Mouse (Mus musculus) midbrain, embryonic 14.5 days (tissue): ENCODE results near the gene Prkce. TPM values are rescaled to one million over a fixed set of nuclear protein-coding genes. Genes with fewer than 3 reads are reported as not detected.

Experiments used
- ATAC-seq: fragments of 200-750 bp; cut with Nextera tagmentation; 2 replicates; pipeline ENCODE4 v1.8.0; 2017; ENCODE audit warnings: moderate number of reproducible peaks, moderate library complexity; ENCODE audit not compliant: low FRiP score, low TSS enrichment
- DNase-seq: peaks from one replicate; pipeline ENCODE4 v3.0.0-alpha.2; 2015
- H3K27ac ChIP-seq: fragments of 300-500 bp; sonication (generic); replicated peaks from 2 replicates; pipeline ENCODE4 v1.5.1; 2014; ENCODE audit warnings: mild to moderate bottlenecking, low read depth, low read length, moderate library complexity
- H3K27me3 ChIP-seq: fragments of 300-500 bp; sonication (generic); 2 replicates; pipeline ENCODE4 v1.6.1; 2014; ENCODE audit warnings: low read length, control low read depth, mixed read lengths; ENCODE audit not compliant: control insufficient read depth, insufficient read depth
- H3K36me3 ChIP-seq: fragments of 300-500 bp; sonication (generic); 2 replicates; pipeline ENCODE4 v1.6.1; 2014; ENCODE audit warnings: low read length, control low read depth; ENCODE audit not compliant: control insufficient read depth, insufficient read depth
- H3K4me1 ChIP-seq: fragments of 300-500 bp; sonication (generic); 2 replicates; pipeline ENCODE4 v1.6.1; 2014; ENCODE audit warnings: mild to moderate bottlenecking, antibody characterized with exemption, low read length, control low read depth; ENCODE audit not compliant: control insufficient read depth, insufficient read depth
- H3K4me2 ChIP-seq: fragments of 300-500 bp; sonication (generic); 2 replicates; pipeline ENCODE4 v1.6.1; 2014; ENCODE audit warnings: mild to moderate bottlenecking, low read length, moderate library complexity
- H3K4me3 ChIP-seq: fragments of 300-500 bp; sonication (generic); replicated peaks from 2 replicates; pipeline ENCODE4 v1.5.1; 2014; ENCODE audit warnings: low read depth, low read length
- H3K9ac ChIP-seq: fragments of 300-500 bp; sonication (generic); replicated peaks from 2 replicates; pipeline ENCODE4 v1.6.1; 2014; ENCODE audit warnings: mild to moderate bottlenecking, low read length, moderate library complexity
- H3K9me3 ChIP-seq: fragments of 300-500 bp; sonication (generic); 2 replicates; pipeline ENCODE4 v1.6.1; 2016; ENCODE audit warnings: low read length, control low read depth, mixed read lengths; ENCODE audit not compliant: control insufficient read depth
- WGBS: fragments of 180-500 bp; shearing (Covaris S2); extraction: QIAGEN DNeasy Blood & Tissue Kit; methylation state at CpG from one replicate; pipeline ENCODE4 v1.1.7; 2014; 5-methylcytosine and 5-hydroxymethylcytosine counted together
- polyA plus RNA-seq: library from polyadenylated mRNA; unstranded; fragments of >200 nt; fragmentation: Nextera tagmentation; extraction: Ambion mirVana; gene quantifications from 2 replicates; pipeline ENCODE4 v1.2.1, GENCODE M21; 2014

Gene Prkce
- polyA plus RNA-seq, 1 experiment from 2014 or later = 25.4 TPM

- DNase-seq (no peak), ATAC-seq (no peak)
- H3K4me3 ChIP-seq = no peak overlapping the region
- no peak overlapping the region for H3K9ac ChIP-seq
- H3K9me3 ChIP-seq = no peaks in the 10 kb centered on the region
- H3K4me2 ChIP-seq = no peak overlapping the region
- WGBS = 89% methylated on average over 10 of the region's 10 CpGs
- H3K36me3 ChIP-seq = no peaks in the 10 kb centered on the region
- H3K27me3 ChIP-seq = no peaks in the 10 kb centered on the region
- H3K4me1 ChIP-seq = 0 out of 2 replicates have a peak, but pooled peaks cover 5% of the 10 kb centered on the region
- no peak overlapping the region for H3K27ac ChIP-seq
Measured at GRCm38 (mm10) chr17:86236026-86236712, 68.6 kb downstream of the Prkce start.

- H3K4me1 ChIP-seq = 0 out of 2 replicates have a peak, but pooled peaks cover 5% of the 10 kb centered on the region
- no peak overlapping the region for H3K4me3 ChIP-seq
- DNase-seq = no peak
- no peaks in the 10 kb centered on the region for H3K9me3 ChIP-seq
- no peak overlapping the region for H3K9ac ChIP-seq
- peak; percentile 43; the same call in 1 of the 2 replicates for ATAC-seq
- WGBS = 89% methylated on average over 16 of the region's 16 CpGs
- H3K4me2 ChIP-seq = no peak overlapping the region
- H3K27me3 ChIP-seq = no peaks in the 10 kb centered on the region
- no peak overlapping the region for H3K27ac ChIP-seq
- no peaks in the 10 kb centered on the region for H3K36me3 ChIP-seq
Measured at GRCm38 (mm10) chr17:86236861-86237763, 69.5 kb downstream of the Prkce start.

DNA sequence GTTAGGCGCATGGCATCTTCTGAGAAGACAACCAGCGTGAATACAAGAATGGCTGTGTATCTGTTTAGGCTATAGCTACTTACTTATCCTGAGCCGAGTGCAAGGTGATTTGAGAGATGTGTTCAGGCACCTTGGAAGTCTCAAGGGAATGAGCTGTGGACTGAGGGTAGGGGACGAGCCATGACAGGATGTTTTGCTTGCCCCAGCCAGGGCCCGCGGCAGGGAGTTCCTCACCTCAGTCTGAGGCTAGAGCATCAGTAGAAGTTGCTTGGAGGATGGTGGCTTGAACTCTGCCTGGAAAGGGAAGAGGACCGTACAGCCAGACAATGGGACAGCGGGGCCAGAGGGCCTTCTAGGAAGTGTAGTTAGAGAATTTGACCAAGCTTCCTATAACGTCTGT, 74.7 kb downstream of the Prkce start:
- H3K27me3 ChIP-seq = no peaks in the 10 kb centered on the region
- WGBS = 94% methylated on average over 9 of the region's 9 CpGs
- DNase-seq (no peak), ATAC-seq (no peak)
- no peak overlapping the region for H3K27ac ChIP-seq
- no peak overlapping the region for H3K4me2 ChIP-seq
- no peaks in the 10 kb centered on the region for H3K36me3 ChIP-seq
- H3K4me3 ChIP-seq = no peak overlapping the region
- no peaks in the 10 kb centered on the region for H3K4me1 ChIP-seq
- no peak overlapping the region for H3K9ac ChIP-seq
- H3K9me3 ChIP-seq = no peaks in the 10 kb centered on the region

GRCm38 (mm10) chr17:86243109-86243527, 75.5 kb downstream of the Prkce start:
- DNase-seq = no peak
- Histone ChIP-seq H3K4me3 (no peak overlapping the region), H3K9ac (no peak overlapping the region), H3K27me3 (no peaks in the 10 kb centered on the region), H3K27ac (no peak overlapping the region), H3K4me1 (no peaks in the 10 kb centered on the region), H3K9me3 (no peaks in the 10 kb centered on the region), H3K36me3 (no peaks in the 10 kb centered on the region), H3K4me2 (no peak overlapping the region)
- WGBS = 91% methylated on average over 16 of the region's 16 CpGs
- ATAC-seq = no peak

DNA sequence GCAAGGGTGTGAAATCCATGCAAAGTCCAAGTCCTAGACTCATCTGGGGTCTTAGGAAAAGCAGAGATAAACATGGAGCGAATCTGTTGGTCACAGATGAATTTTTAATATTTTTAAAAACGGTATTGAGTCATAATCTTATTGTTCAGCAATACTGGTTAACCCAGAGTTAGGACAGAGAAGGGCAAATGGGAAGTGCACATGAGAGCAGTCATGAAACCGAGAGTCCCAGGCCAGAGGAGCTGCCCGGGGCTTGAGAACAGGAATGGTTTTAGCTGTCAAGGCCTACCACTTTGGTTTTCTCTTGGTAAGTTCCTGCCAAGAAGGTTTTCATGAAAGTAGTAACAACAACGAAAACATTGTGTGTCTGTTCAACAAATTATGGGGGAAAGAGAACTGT, 76.8 kb downstream of the Prkce start:
- no peak for DNase-seq
- ATAC-seq = no peak
- H3K4me2 ChIP-seq = no peak overlapping the region
- no peaks in the 10 kb centered on the region for H3K27me3 ChIP-seq
- H3K36me3 ChIP-seq = no peaks in the 10 kb centered on the region
- H3K9ac ChIP-seq = no peak overlapping the region
- H3K4me1 ChIP-seq = no peaks in the 10 kb centered on the region
- H3K4me3 ChIP-seq = no peak overlapping the region
- WGBS = 93% methylated on average over 5 of the region's 5 CpGs
- no peak overlapping the region for H3K27ac ChIP-seq
- no peaks in the 10 kb centered on the region for H3K9me3 ChIP-seq

GRCm38 (mm10) chr17:86248832-86249231, 81.2 kb downstream of the Prkce start:
- no peaks in the 10 kb centered on the region for H3K9me3 ChIP-seq
- DNase-seq (no peak), ATAC-seq (no peak)
- H3K9ac ChIP-seq = no peak overlapping the region
- H3K27ac ChIP-seq = no peak overlapping the region
- no peak overlapping the region for H3K4me2 ChIP-seq
- H3K4me1 ChIP-seq = no peaks in the 10 kb centered on the region
- H3K36me3 ChIP-seq = no peaks in the 10 kb centered on the region
- H3K27me3 ChIP-seq = no peaks in the 10 kb centered on the region
- WGBS = 91% methylated on average over 8 of the region's 8 CpGs
- no peak overlapping the region for H3K4me3 ChIP-seq

GRCm38 (mm10) chr17:86249499-86250405, 82.2 kb downstream of the Prkce start:
- DNase-seq (no peak), ATAC-seq (no peak)
- Histone ChIP-seq H3K9ac (no peak overlapping the region), H3K27me3 (no peaks in the 10 kb centered on the region), H3K4me3 (no peak overlapping the region), H3K36me3 (no peaks in the 10 kb centered on the region), H3K9me3 (0 out of 2 replicates have a peak, but pooled peaks cover under 1% of the 10 kb centered on the region), H3K27ac (no peak overlapping the region), H3K4me2 (no peak overlapping the region), H3K4me1 (no peaks in the 10 kb centered on the region)
- WGBS = 84% methylated on average over 21 of the region's 21 CpGs

GRCm38 (mm10) chr17:86250406-86250905, 82.9 kb downstream of the Prkce start:
- H3K27me3 ChIP-seq = no peaks in the 10 kb centered on the region
- no peak overlapping the region for H3K9ac ChIP-seq
- WGBS = 82% methylated on average over 7 of the region's 7 CpGs
- H3K4me1 ChIP-seq = no peaks in the 10 kb centered on the region
- no peak overlapping the region for H3K4me3 ChIP-seq
- H3K4me2 ChIP-seq = no peak overlapping the region
- H3K9me3 ChIP-seq = 0 out of 2 replicates have a peak, but pooled peaks cover 3% of the 10 kb centered on the region
- no peak for ATAC-seq
- no peaks in the 10 kb centered on the region for H3K36me3 ChIP-seq
- no peak overlapping the region for H3K27ac ChIP-seq
- no peak for DNase-seq
